8 mouse cellular contexts compared by ENCODE assay signal in the genomic region with DNA sequence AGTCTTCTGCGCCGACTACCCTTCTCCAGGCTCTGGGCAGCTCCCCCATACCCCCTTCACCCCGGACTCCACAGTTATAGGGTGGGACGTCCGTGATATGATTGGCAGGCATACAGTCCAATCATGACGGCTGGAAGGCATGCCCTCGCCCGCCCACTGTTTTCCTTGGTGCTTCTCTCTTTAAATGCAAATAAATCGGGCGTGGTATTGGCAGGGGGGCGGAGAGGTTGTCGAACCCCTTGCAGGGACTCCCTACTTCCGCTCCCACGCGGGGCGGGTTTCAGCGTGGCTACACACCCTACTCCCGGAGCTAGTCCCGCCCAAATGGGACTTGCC. TPM values are rescaled to one million over a fixed set of nuclear protein-coding genes. Genes with fewer than 3 reads are reported as not detected.
DNase-seq lines count a peak whose midpoint lies in the region; ATAC-seq and TF ChIP-seq lines count a peak whose summit lies in the region.

A gene (minus strand): TSS at position 97 of the 336 bp plus-strand sequence.

- peak; percentile 42; the same call in 1 of the 2 replicates for TF ChIP-seq POLR2A in CH12.LX (IDR thresholded peaks at IDR 0.05; ENCODE audit: low read depth, low read length)

- H3K4me3 ChIP-seq in CH12.LX (replicated peaks in 1 of 3; ENCODE audit: low read depth in 2 of 3, low read length in 2 of 3, poor library complexity in 1 of 3) = peak within 1 kb of the TSS; percentile 64 to 91 (median 67)
- peak within 1 kb of the TSS; percentile 56 for H3K4me3 ChIP-seq in forebrain, embryonic 12.5 days (replicated peaks)
- H3K4me3 ChIP-seq in liver, postnatal 0 days (ENCODE audit: low read depth, low read length) = peak within 1 kb of the TSS; percentile 66
- H3K4me3 ChIP-seq in neural tube, embryonic 14.5 days (ENCODE audit: low read depth, low read length) = peak within 1 kb of the TSS; percentile 51

- peak within 1 kb of the TSS; percentile 62 for H3K4me2 ChIP-seq in CH12.LX (ENCODE audit: insufficient read depth, low read depth, poor library complexity, severe bottlenecking)
- peak within 1 kb of the TSS; percentile 58 for H3K4me2 ChIP-seq in forebrain, embryonic 12.5 days
- H3K4me2 ChIP-seq in liver, postnatal 0 days (ENCODE audit: low read depth, low read length) = peak within 1 kb of the TSS; percentile 78
- H3K4me2 ChIP-seq in neural tube, embryonic 14.5 days (ENCODE audit: low read depth, low read length) = peak within 1 kb of the TSS; percentile 44

- H3K79me2 ChIP-seq in CH12.LX (replicated peaks; ENCODE audit: control insufficient read depth, extremely low read depth, insufficient read depth, poor library complexity, severe bottlenecking) = no peaks in the 10 kb centered on the region

- no peaks in the 10 kb centered on the region for H3K9me3 ChIP-seq in CH12.LX (replicated peaks; ENCODE audit: low read length)
- no peaks in the 10 kb centered on the region for H3K9me3 ChIP-seq in forebrain, embryonic 12.5 days
- H3K9me3 ChIP-seq in liver, postnatal 0 days (ENCODE audit: low read length) = no peaks in the 10 kb centered on the region
- no peaks in the 10 kb centered on the region for H3K9me3 ChIP-seq in neural tube, embryonic 14.5 days (ENCODE audit: control insufficient read depth, low read length)

- TF ChIP-seq EP300 in CH12.LX (IDR thresholded peaks at IDR 0.05; ENCODE audit: low read length) = no peak
- no peak for TF ChIP-seq EP300 in liver, postnatal 0 days (IDR thresholded peaks at IDR 0.05; ENCODE audit: low read depth)

- 13% methylated on average over 19 of the region's 19 CpGs for WGBS in forebrain, embryonic 12.5 days
- 22% methylated on average over 19 of the region's 19 CpGs for WGBS in large intestine, adult 2 months
- 12% methylated on average over 19 of the region's 19 CpGs for WGBS in liver, postnatal 0 days (ENCODE audit: insufficient replicate concordance)
- WGBS in neural tube, embryonic 14.5 days = 12% methylated on average over 19 of the region's 19 CpGs

- in situ Hi-C loops in CH12.LX (cut with MboI; ENCODE audit: low pct_ligation_motif_present, low pct_unique_long_range_greater_than_20kb, low sequenced_read_pairs) = no loop called here

- H3K27me3 ChIP-seq in CH12.LX (replicated peaks) = no peaks in the 10 kb centered on the region
- H3K27me3 ChIP-seq in forebrain, embryonic 12.5 days = no peaks in the 10 kb centered on the region
- no peaks in the 10 kb centered on the region for H3K27me3 ChIP-seq in liver, postnatal 0 days (ENCODE audit: insufficient read depth, low read length)
- H3K27me3 ChIP-seq in neural tube, embryonic 14.5 days (ENCODE audit: control insufficient read depth, insufficient read depth, low read length) = no peaks in the 10 kb centered on the region

- intact Hi-C loops in heart, postnatal 10 days (cut with DNase I) = loop anchor here (10.0 kb wide), 1 partner anchor 510 kb away; a partner anchor contains a TSS

- no peak for TF ChIP-seq CTCF in CH12.LX (conservative IDR thresholded peaks at IDR 0.05 in 1 of 2, IDR thresholded peaks at IDR 0.05 in 1 of 2; ENCODE audit: low read depth in 2 of 2, low read length in 2 of 2)
- no peak for TF ChIP-seq CTCF in liver, postnatal 0 days (IDR thresholded peaks at IDR 0.05; ENCODE audit: low read depth)

- no peak for TF ChIP-seq RAD21 in CH12.LX (IDR thresholded peaks at IDR 0.05; ENCODE audit: low read depth, low read length)

- DNase-seq in CH12.LX (ENCODE audit: extremely low read depth) = peak; percentile 87
- DNase-seq in c-Kit-positive CD71-positive TER-119-negative erythroid progenitor cells, embryonic 14.5 days (ENCODE audit: low read depth) = peak; percentile 77
- DNase-seq in heart, postnatal 10 days = peak; percentile 92 to 93
- DNase-seq in large intestine, adult 2 months (ENCODE audit: low read depth, low spot score) = peak; percentile 55
- peak; percentile 85 for DNase-seq in liver, postnatal 0 days
- DNase-seq in testis, postnatal 10 days (ENCODE audit: low spot score) = peak; percentile 89

- peak within 1 kb of the TSS; percentile 49 for H3K9ac ChIP-seq in CH12.LX (ENCODE audit: insufficient read depth, low read depth)
- H3K9ac ChIP-seq in forebrain, embryonic 12.5 days = peak within 1 kb of the TSS; percentile 62
- peak within 1 kb of the TSS; percentile 62 for H3K9ac ChIP-seq in liver, postnatal 0 days (replicated peaks)
- peak within 1 kb of the TSS; percentile 54 for H3K9ac ChIP-seq in neural tube, embryonic 14.5 days (replicated peaks; ENCODE audit: low read depth, low read length)

- no peaks in the 10 kb centered on the region for H3K36me3 ChIP-seq in CH12.LX (replicated peaks in 1 of 2; ENCODE audit: control insufficient read depth in 1 of 2, insufficient read depth in 1 of 2, low read length in 1 of 2)
- H3K36me3 ChIP-seq in forebrain, embryonic 12.5 days (replicated peaks) = no peaks in the 10 kb centered on the region
- no peaks in the 10 kb centered on the region for H3K36me3 ChIP-seq in liver, postnatal 0 days (replicated peaks; ENCODE audit: insufficient read depth, low read length)
- H3K36me3 ChIP-seq in neural tube, embryonic 14.5 days (ENCODE audit: control insufficient read depth, insufficient read depth, low read length) = no peaks in the 10 kb centered on the region

- peak; percentile 98 for ATAC-seq in forebrain, embryonic 12.5 days (ENCODE audit: low FRiP score)
- peak; percentile 91 for ATAC-seq in liver, postnatal 0 days
- ATAC-seq in neural tube, embryonic 14.5 days (ENCODE audit: low read depth) = peak; percentile 99

- dilution Hi-C loops in CH12.LX (cut with MboI; ENCODE audit: extremely low pct_ligation_motif_present, extremely low pct_unique_long_range_greater_than_20kb, low sequenced_read_pairs) = no loop called here

- no peak within 1 kb of the TSS for H3K27ac ChIP-seq in CH12.LX (ENCODE audit: insufficient read depth, low read depth)
- H3K27ac ChIP-seq in forebrain, embryonic 12.5 days = peak within 1 kb of the TSS; percentile 75
- peak within 1 kb of the TSS; percentile 84 for H3K27ac ChIP-seq in liver, postnatal 0 days (ENCODE audit: low read depth)
- peak within 1 kb of the TSS; percentile 74 for H3K27ac ChIP-seq in neural tube, embryonic 14.5 days (ENCODE audit: low read depth, low read length)

- H3K4me1 ChIP-seq in CH12.LX (ENCODE audit: control insufficient read depth in 1 of 2, insufficient read depth in 2 of 2) = peaks cover 4% of the 10 kb centered on the region in 2 experiments
- H3K4me1 ChIP-seq in forebrain, embryonic 12.5 days = peaks cover 15% of the 10 kb centered on the region
- H3K4me1 ChIP-seq in liver, postnatal 0 days (ENCODE audit: insufficient read depth) = no peaks in the 10 kb centered on the region; the same call in 1 of the 2 replicates
- H3K4me1 ChIP-seq in neural tube, embryonic 14.5 days (ENCODE audit: control insufficient read depth, insufficient read depth, low read length) = peaks cover 8% of the 10 kb centered on the region; the same call in 1 of the 2 replicates

TF ChIP-seq in CH12.LX, 34 proteins besides CTCF, POLR2A, EP300 and RAD21:
- TF ChIP-seq ELF1 (IDR thresholded peaks at IDR 0.05; ENCODE audit: low read depth, low read length) = peak; percentile 59
- peak; percentile 58 for TF ChIP-seq CHD2 (IDR thresholded peaks at IDR 0.05; ENCODE audit: low read length)
- TF ChIP-seq HCFC1 (IDR thresholded peaks at IDR 0.05; ENCODE audit: low read depth, low read length) = peak; percentile 45; the same call in 1 of the 2 replicates
- peak; percentile 15; the same call in 1 of the 2 replicates for TF ChIP-seq MEF2A (IDR thresholded peaks at IDR 0.05; ENCODE audit: borderline replicate concordance, low read depth, low read length)
- no peak for TF ChIP-seq USF2 (conservative IDR thresholded peaks at IDR 0.05; ENCODE audit: low read depth, low read length)
- no peak for TF ChIP-seq ZMIZ1 (IDR thresholded peaks at IDR 0.05; ENCODE audit: low read depth, low read length)
- 0 out of 2 replicates have a peak, but pooled peaks have one; percentile 6 for TF ChIP-seq NELFE (IDR thresholded peaks at IDR 0.05; ENCODE audit: low read depth, low read length)
- TF ChIP-seq E2F4 (IDR thresholded peaks at IDR 0.05; ENCODE audit: insufficient replicate concordance, low read depth, low read length) = no peak

RNA-seq across cellular contexts. Expression of the gene that starts here (rescaled TPM):
- 1.8 and 2.1 TPM in 2 replicates for total RNA-seq in CH12.LX (2012; rRNA removed)
- 1.2 and 1.7 TPM in 2 replicates for total RNA-seq in CH12.LX (2014; rRNA removed)
- polyA plus RNA-seq in CH12.LX (2012; ENCODE audit: insufficient read length, low read depth) = 2.1 and 2.5 TPM in 2 replicates
- 11.0 and 11.7 TPM in 2 replicates for polyA plus RNA-seq in forebrain, embryonic 12.5 days (2016; fragmentation: Nextera tagmentation; extraction: Ambion mirVana)
- 1 to 10 TPM; 6.4 to 9.0 TPM for total RNA-seq in heart, postnatal 10 days (2021)
- polyA plus RNA-seq in large intestine, adult 2 months (2012; rRNA removed) = 1.0 and 1.7 TPM in 2 replicates
- polyA plus RNA-seq in liver, postnatal 0 days (2015; fragmentation: Nextera tagmentation; extraction: Ambion mirVana) = 1.4 and 1.6 TPM in 2 replicates
- 12.9 and 13.8 TPM in 2 replicates for polyA plus RNA-seq in neural tube, embryonic 14.5 days (2014; fragmentation: Nextera tagmentation; extraction: Ambion mirVana)
